Mouse (Mus musculus) bone marrow, adult 2 months (tissue): ENCODE measurements at regions not wholly inside any gene's neighbourhood (a gene's known extent, or its start where the extent isn't known, plus 50 kb on each side); places are given as distances from the start of the nearest gene placed in this dataset.

ENCODE experiments used
- CTCF ChIP-seq: fragments of 200-500 bp; IDR thresholded peaks from 2 replicates; pipeline ENCODE4 v1.5.1; 2011; ENCODE audit warnings: low read length, control low read depth; ENCODE audit not compliant: control insufficient read depth, insufficient read depth
- POLR2A ChIP-seq: fragments of 200-500 bp; IDR thresholded peaks from 2 replicates; pipeline ENCODE4 v1.6.1; 2011; ENCODE audit warnings: low read depth, mild to moderate bottlenecking, control low read depth, low read length, borderline replicate concordance; ENCODE audit not compliant: control insufficient read depth

DNA sequence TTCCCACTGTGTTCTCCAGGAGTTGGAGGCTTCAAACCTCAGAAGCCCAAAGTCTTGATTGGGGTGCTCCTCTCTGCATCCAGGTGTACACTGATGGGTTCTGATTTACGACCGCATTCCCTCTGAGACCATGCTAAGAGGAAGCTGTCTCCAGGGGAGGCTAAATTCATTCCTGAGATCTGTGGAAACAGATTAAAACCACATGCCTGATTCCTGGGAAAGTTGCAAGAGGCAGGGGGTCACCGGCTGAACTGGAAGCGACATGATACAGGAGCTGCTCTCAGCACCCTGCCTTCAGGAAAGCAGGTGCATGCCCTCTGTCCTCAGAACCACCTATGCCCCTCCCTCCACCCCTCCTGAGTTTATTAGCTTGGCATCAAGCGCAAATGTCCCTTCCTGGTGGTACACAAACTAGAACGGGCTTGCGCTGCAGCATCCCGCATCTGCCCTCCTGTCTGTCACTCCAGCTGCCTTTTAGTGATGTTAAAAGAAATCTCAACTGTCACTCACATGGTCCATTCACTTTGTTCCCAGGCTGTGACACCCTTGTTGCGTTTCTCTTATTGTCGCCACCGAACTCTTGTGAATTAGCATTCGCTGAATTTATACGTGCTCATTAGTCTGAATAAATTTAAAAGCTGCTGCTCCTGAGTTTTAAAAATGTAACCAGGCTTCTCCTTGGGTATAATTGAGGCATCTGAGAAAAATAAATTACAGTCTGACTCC lies 446.3 kb upstream of the 3110018I06Rik start:
- TF ChIP-seq POLR2A (no peak), CTCF (no peak)
